Mouse (Mus musculus): ENCODE data around the gene Abhd16b. TPM values are rescaled to one million over a fixed set of nuclear protein-coding genes. Genes with fewer than 3 reads are reported as not detected.

The Abhd16b gene
- total and polyA plus RNA-seq, 3 experiments: 0.08 TPM; not detected in 2

GRCm38 (mm10) chr2:181541761-181542380 is 48.9 kb downstream of the Abhd16b start (continued):
- no peak for TF ChIP-seq MEF2A (IDR thresholded peaks at IDR 0.05; ENCODE audit: extremely low read depth, insufficient replicate concordance, low read depth, low read length, poor library complexity, severe bottlenecking)

Other genes starting within 250 kb of the Abhd16b start
- gene Gmeb2, start 205.2 kb upstream of the Abhd16b start, total RNA-seq (2012; rRNA removed): 8.2 and 8.3 TPM in 2 replicates
- gene Gmeb2, start 205.2 kb upstream of the Abhd16b start, polyA plus RNA-seq (2012; ENCODE audit: insufficient read depth in 1 of 2, insufficient read length in 2 of 2, low read depth in 1 of 2, low replicate concordance in 2 of 2, missing spikeins in 1 of 2): 10 to 100 TPM in 1 of 2 experiments, not detected in 1; 16.9 TPM
- not detected in 2 replicates for gene Stmn3, start 178.7 kb upstream of the Abhd16b start, total RNA-seq (2012; rRNA removed)
- not detected for gene Stmn3, start 178.7 kb upstream of the Abhd16b start, polyA plus RNA-seq (2012; ENCODE audit: insufficient read depth in 1 of 2, insufficient read length in 2 of 2, low read depth in 1 of 2, low replicate concordance in 2 of 2, missing spikeins in 1 of 2)
- 54.2 and 54.7 TPM in 2 replicates for gene Rtel1, start 173.5 kb upstream of the Abhd16b start, total RNA-seq (2012; rRNA removed)
- 10 to 100 TPM in 1 of 2 experiments, not detected in 1; 87.0 TPM for gene Rtel1, start 173.5 kb upstream of the Abhd16b start, polyA plus RNA-seq (2012; ENCODE audit: insufficient read depth in 1 of 2, insufficient read length in 2 of 2, low read depth in 1 of 2, low replicate concordance in 2 of 2, missing spikeins in 1 of 2)
- gene Zgpat, start 128.3 kb upstream of the Abhd16b start, total RNA-seq (2012; rRNA removed): 22.5 and 30.7 TPM in 2 replicates
- 10 to 100 TPM in 1 of 2 experiments, not detected in 1; 28.0 TPM for gene Zgpat, start 128.3 kb upstream of the Abhd16b start, polyA plus RNA-seq (2012; ENCODE audit: insufficient read depth in 1 of 2, insufficient read length in 2 of 2, low read depth in 1 of 2, low replicate concordance in 2 of 2, missing spikeins in 1 of 2)
- gene Arfrp1, start 127.8 kb upstream of the Abhd16b start, total RNA-seq (2012; rRNA removed): 34.4 and 36.8 TPM in 2 replicates
- gene Arfrp1, start 127.8 kb upstream of the Abhd16b start, polyA plus RNA-seq (2012; ENCODE audit: insufficient read depth in 1 of 2, insufficient read length in 2 of 2, low read depth in 1 of 2, low replicate concordance in 2 of 2, missing spikeins in 1 of 2): 10 to 100 TPM in 1 of 2 experiments, not detected in 1; 68.8 TPM
- gene Lime1, start 113.1 kb upstream of the Abhd16b start, total RNA-seq (2012; rRNA removed): 13.4 and 18.7 TPM in 2 replicates
- 10 to 100 TPM in 1 of 2 experiments, not detected in 1; 27.4 TPM for gene Lime1, start 113.1 kb upstream of the Abhd16b start, polyA plus RNA-seq (2012; ENCODE audit: insufficient read depth in 1 of 2, insufficient read length in 2 of 2, low read depth in 1 of 2, low replicate concordance in 2 of 2, missing spikeins in 1 of 2)
- 0.10 and 0.23 TPM in 2 replicates for gene Zbtb46, start 33.8 kb upstream of the Abhd16b start, total RNA-seq (2012; rRNA removed)
- gene Zbtb46, start 33.8 kb upstream of the Abhd16b start, polyA plus RNA-seq (2012; ENCODE audit: insufficient read depth in 1 of 2, insufficient read length in 2 of 2, low read depth in 1 of 2, low replicate concordance in 2 of 2, missing spikeins in 1 of 2): under 1 TPM in 1 of 2 experiments, not detected in 1; 0.64 TPM
- 88.2 and 99.5 TPM in 2 replicates for gene Tpd52l2, start 3.9 kb downstream of the Abhd16b start, total RNA-seq (2012; rRNA removed)
- gene Tpd52l2, start 3.9 kb downstream of the Abhd16b start, polyA plus RNA-seq (2012; ENCODE audit: insufficient read depth in 1 of 2, insufficient read length in 2 of 2, low read depth in 1 of 2, low replicate concordance in 2 of 2, missing spikeins in 1 of 2): 100 to 1,000 TPM in 1 of 2 experiments, not detected in 1; 119 TPM
- 50.6 and 51.9 TPM in 2 replicates for gene Dnajc5, start 27.3 kb downstream of the Abhd16b start, total RNA-seq (2012; rRNA removed)
- 100 to 1,000 TPM in 1 of 2 experiments, 10 to 100 TPM in 1; 57.9 to 338 TPM for gene Dnajc5, start 27.3 kb downstream of the Abhd16b start, polyA plus RNA-seq (2012; ENCODE audit: insufficient read depth in 1 of 2, insufficient read length in 2 of 2, low read depth in 1 of 2, low replicate concordance in 2 of 2, missing spikeins in 1 of 2)
- gene Uckl1, start 91.7 kb downstream of the Abhd16b start, total RNA-seq (2012; rRNA removed): 15.2 and 15.6 TPM in 2 replicates
- gene Uckl1, start 91.7 kb downstream of the Abhd16b start, polyA plus RNA-seq (2012; ENCODE audit: insufficient read depth in 1 of 2, insufficient read length in 2 of 2, low read depth in 1 of 2, low replicate concordance in 2 of 2, missing spikeins in 1 of 2): 10 to 100 TPM in 1 of 2 experiments, not detected in 1; 24.6 TPM
- 56.0 and 58.7 TPM in 2 replicates for gene Prpf6, start 98.7 kb downstream of the Abhd16b start, total RNA-seq (2012; rRNA removed)
- gene Prpf6, start 98.7 kb downstream of the Abhd16b start, polyA plus RNA-seq (2012; ENCODE audit: insufficient read depth in 1 of 2, insufficient read length in 2 of 2, low read depth in 1 of 2, low replicate concordance in 2 of 2, missing spikeins in 1 of 2): 10 to 100 TPM in 1 of 2 experiments, not detected in 1; 69.4 TPM
- gene Zfp512b, start 99.6 kb downstream of the Abhd16b start, total RNA-seq (2012; rRNA removed): 13.4 and 15.5 TPM in 2 replicates
- 10 to 100 TPM in 1 of 2 experiments, not detected in 1; 37.6 TPM for gene Zfp512b, start 99.6 kb downstream of the Abhd16b start, polyA plus RNA-seq (2012; ENCODE audit: insufficient read depth in 1 of 2, insufficient read length in 2 of 2, low read depth in 1 of 2, low replicate concordance in 2 of 2, missing spikeins in 1 of 2)
- 0.56 and 0.89 TPM in 2 replicates for gene Samd10, start 106.0 kb downstream of the Abhd16b start, total RNA-seq (2012; rRNA removed)
- gene Samd10, start 106.0 kb downstream of the Abhd16b start, polyA plus RNA-seq (2012; ENCODE audit: insufficient read depth in 1 of 2, insufficient read length in 2 of 2, low read depth in 1 of 2, low replicate concordance in 2 of 2, missing spikeins in 1 of 2): 1 to 10 TPM in 1 of 2 experiments, not detected in 1; 4.6 TPM
- not detected in 2 replicates for gene Gm29797, start 163.8 kb downstream of the Abhd16b start, total RNA-seq (2012; rRNA removed)
- not detected for gene Gm29797, start 163.8 kb downstream of the Abhd16b start, polyA plus RNA-seq (2012; ENCODE audit: insufficient read depth in 1 of 2, insufficient read length in 2 of 2, low read depth in 1 of 2, low replicate concordance in 2 of 2, missing spikeins in 1 of 2)
- gene Sox18, start 178.4 kb downstream of the Abhd16b start, total RNA-seq (2012; rRNA removed): not detected in 2 replicates
- under 1 TPM in 1 of 2 experiments, not detected in 1; 0.04 TPM for gene Sox18, start 178.4 kb downstream of the Abhd16b start, polyA plus RNA-seq (2012; ENCODE audit: insufficient read depth in 1 of 2, insufficient read length in 2 of 2, low read depth in 1 of 2, low replicate concordance in 2 of 2, missing spikeins in 1 of 2)
- gene Tcea2, start 187.1 kb downstream of the Abhd16b start, total RNA-seq (2012; rRNA removed): 6.7 and 7.3 TPM in 2 replicates
- 10 to 100 TPM in 1 of 2 experiments, not detected in 1; 17.0 TPM for gene Tcea2, start 187.1 kb downstream of the Abhd16b start, polyA plus RNA-seq (2012; ENCODE audit: insufficient read depth in 1 of 2, insufficient read length in 2 of 2, low read depth in 1 of 2, low replicate concordance in 2 of 2, missing spikeins in 1 of 2)
- gene Rgs19, start 200.8 kb downstream of the Abhd16b start, total RNA-seq (2012; rRNA removed): 45.5 and 46.2 TPM in 2 replicates
- gene Rgs19, start 200.8 kb downstream of the Abhd16b start, polyA plus RNA-seq (2012; ENCODE audit: insufficient read depth in 1 of 2, insufficient read length in 2 of 2, low read depth in 1 of 2, low replicate concordance in 2 of 2, missing spikeins in 1 of 2): 100 to 1,000 TPM in 1 of 2 experiments, not detected in 1; 157 TPM
- not detected in 2 replicates for gene Lkaaear1, start 205.2 kb downstream of the Abhd16b start, total RNA-seq (2012; rRNA removed)
- gene Lkaaear1, start 205.2 kb downstream of the Abhd16b start, polyA plus RNA-seq (2012; ENCODE audit: insufficient read depth in 1 of 2, insufficient read length in 2 of 2, low read depth in 1 of 2, low replicate concordance in 2 of 2, missing spikeins in 1 of 2): not detected
- gene Oprl1, start 221.8 kb downstream of the Abhd16b start, total RNA-seq (2012; rRNA removed): 0.04 TPM in 1 of 2 replicates, not detected in the other
- under 1 TPM in 1 of 2 experiments, not detected in 1; 0.25 TPM for gene Oprl1, start 221.8 kb downstream of the Abhd16b start, polyA plus RNA-seq (2012; ENCODE audit: insufficient read depth in 1 of 2, insufficient read length in 2 of 2, low read depth in 1 of 2, low replicate concordance in 2 of 2, missing spikeins in 1 of 2)

Data from MEL (cell line).